Mouse (Mus musculus): ENCODE measurements at regions not wholly inside any gene's neighbourhood (a gene's known extent, or its start where the extent isn't known, plus 50 kb on each side); places are given as distances from the start of the nearest gene placed in this dataset.

DNA sequence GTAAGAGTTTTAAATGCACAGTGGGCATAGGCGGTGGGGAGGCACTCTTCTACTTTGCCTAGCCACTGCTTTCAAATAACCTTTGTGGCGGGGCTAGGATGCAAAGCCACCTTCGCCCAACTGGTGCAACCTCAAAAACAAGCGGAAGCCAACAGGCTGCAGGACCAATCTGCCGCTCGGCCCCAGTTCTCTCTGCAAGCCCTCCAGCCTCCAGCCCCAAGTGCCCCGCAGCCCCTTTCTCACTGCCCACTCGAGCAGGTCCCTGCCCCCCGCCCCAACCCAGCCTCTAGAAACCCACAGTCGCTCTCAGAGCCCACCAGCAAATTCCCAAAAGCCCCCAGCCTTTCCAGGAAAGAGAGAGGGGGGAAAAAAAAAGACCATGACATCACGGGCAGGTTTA is 89.6 kb upstream of the Ssbp2 start:
- TF ChIP-seq POLR2A (IDR thresholded peaks at IDR 0.05; ENCODE audit: extremely low read depth, insufficient read depth, low read length) (no peak), CTCF (IDR thresholded peaks at IDR 0.05; ENCODE audit: low read depth, low read length) (no peak)
